Mouse (Mus musculus): ENCODE measurements around the gene Mink1. TPM values are rescaled to one million over a fixed set of nuclear protein-coding genes. Genes with fewer than 3 reads are reported as not detected.

Gene Mink1
- total and polyA plus RNA-seq, 3 experiments = 33.8 to 230 (median 57.3) TPM

DNA sequence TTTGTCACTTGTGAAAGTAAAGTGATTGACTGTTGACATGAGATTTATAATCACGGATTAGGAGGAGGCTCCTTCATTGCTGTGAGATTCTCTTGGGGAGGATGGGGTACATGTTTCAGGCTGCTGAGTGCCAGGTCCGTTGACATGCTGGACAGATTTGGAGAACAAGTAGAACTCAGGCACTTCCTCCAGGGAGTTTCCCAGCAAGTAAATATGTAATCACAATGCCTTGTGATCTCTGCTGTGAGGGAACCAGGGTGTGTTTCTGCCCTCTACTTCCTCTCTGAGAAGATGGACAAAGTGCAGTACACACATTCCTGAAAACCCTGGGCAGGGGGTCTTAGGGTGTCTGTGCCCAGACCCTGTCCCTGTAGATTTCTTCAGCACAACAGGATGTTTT lies 33.0 kb downstream of the Mink1 start:
- Histone ChIP-seq H3K9ac (ENCODE audit: control insufficient read depth, low read depth, low read length, poor library complexity, severe bottlenecking) (no peak overlapping the region), H3K27ac (ENCODE audit: control insufficient read depth, low read depth, low read length) (no peak overlapping the region; the same call in 1 of the 2 replicates), H3K27me3 (ENCODE audit: control insufficient read depth in 1 of 2, insufficient read depth in 2 of 2, low read length in 2 of 2) (no peaks in the 10 kb centered on the region), H3K79me2 (ENCODE audit: control insufficient read depth, insufficient read depth, low read length, poor library complexity) (peaks cover 4% of the 10 kb centered on the region), H3K9me3 (replicated peaks; ENCODE audit: insufficient read depth, low read length) (no peaks in the 10 kb centered on the region), H3K4me3 (ENCODE audit: control insufficient read depth in 1 of 2, insufficient read depth in 1 of 2, low read depth in 2 of 2, low read length in 2 of 2) (no peak overlapping the region), H3K4me1 (ENCODE audit: control insufficient read depth in 1 of 2, insufficient read depth in 2 of 2, low read length in 2 of 2) (peaks cover 15 to 30% of the 10 kb centered on the region in 2 experiments), H3K36me3 (ENCODE audit: control insufficient read depth in 1 of 2, insufficient read depth in 2 of 2, low read length in 2 of 2) (peaks cover 5 to 20% of the 10 kb centered on the region in 2 experiments)
- TF ChIP-seq NRF1 (IDR thresholded peaks at IDR 0.05; ENCODE audit: insufficient read depth, low read depth, low read length, poor library complexity, severe bottlenecking) (no peak), MAX (IDR thresholded peaks at IDR 0.05; ENCODE audit: low read length) (0 out of 2 replicates have a peak, but pooled peaks have one; percentile 1)
- peak; percentile 34 for DNase-seq (ENCODE audit: low read depth, low spot score)

DNA sequence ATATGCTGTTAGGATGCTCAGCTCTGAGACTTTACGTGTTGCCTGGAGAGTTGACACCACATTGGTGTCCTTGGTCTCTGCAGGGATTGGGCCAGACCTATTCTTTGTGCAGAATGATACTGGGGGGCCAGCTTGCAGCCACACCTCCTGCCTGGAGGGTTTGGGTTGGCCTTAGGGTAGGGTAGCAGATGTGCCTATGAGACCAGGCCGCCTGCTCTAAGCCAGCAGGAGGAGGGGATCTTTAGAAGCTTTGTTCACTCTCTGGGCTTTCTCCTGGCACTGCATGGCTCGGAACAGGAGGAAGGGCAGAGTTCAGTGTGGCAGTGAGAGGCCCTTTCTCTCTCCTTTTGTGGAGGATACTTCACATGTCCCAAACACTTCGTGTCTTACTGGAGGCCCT lies 33.4 kb downstream of the Mink1 start:
- peaks cover 15 to 30% of the 10 kb centered on the region in 2 experiments for H3K4me1 ChIP-seq (ENCODE audit: control insufficient read depth in 1 of 2, insufficient read depth in 2 of 2, low read length in 2 of 2)
- H3K27ac ChIP-seq (ENCODE audit: control insufficient read depth, low read depth, low read length) = peak overlapping the region; percentile 73; the same call in 1 of the 2 replicates
- H3K79me2 ChIP-seq (ENCODE audit: control insufficient read depth, insufficient read depth, low read length, poor library complexity) = peaks cover 4% of the 10 kb centered on the region
- H3K9ac ChIP-seq (ENCODE audit: control insufficient read depth, low read depth, low read length, poor library complexity, severe bottlenecking) = no peak overlapping the region
- no peaks in the 10 kb centered on the region for H3K27me3 ChIP-seq (ENCODE audit: control insufficient read depth in 1 of 2, insufficient read depth in 2 of 2, low read length in 2 of 2)
- no peak for DNase-seq (ENCODE audit: low read depth, low spot score)
- H3K4me3 ChIP-seq (ENCODE audit: control insufficient read depth in 1 of 2, insufficient read depth in 1 of 2, low read depth in 2 of 2, low read length in 2 of 2) = no peak overlapping the region
- H3K9me3 ChIP-seq (replicated peaks; ENCODE audit: insufficient read depth, low read length) = no peaks in the 10 kb centered on the region
- no peak for TF ChIP-seq POLR2A (IDR thresholded peaks at IDR 0.05; ENCODE audit: control insufficient read depth in 1 of 2, insufficient read depth in 1 of 2, low read depth in 1 of 2, low read length in 2 of 2, poor library complexity in 1 of 2)
- TF ChIP-seq RAD21 (IDR thresholded peaks at IDR 0.05; ENCODE audit: low read depth, low read length) = no peak
- TF ChIP-seq ZC3H11A (IDR thresholded peaks at IDR 0.05; ENCODE audit: low read depth, low read length) = no peak
- no peak for TF ChIP-seq BHLHE40 (IDR thresholded peaks at IDR 0.05; ENCODE audit: borderline replicate concordance, low read depth, low read length)
- no peak for TF ChIP-seq ELF1 (IDR thresholded peaks at IDR 0.05; ENCODE audit: low read depth, low read length)
- TF ChIP-seq MYB (IDR thresholded peaks at IDR 0.05; ENCODE audit: low read depth, low read length) = no peak
- TF ChIP-seq POLR2AphosphoS5 (IDR thresholded peaks at IDR 0.05; ENCODE audit: borderline replicate concordance, low read depth, low read length) = no peak
- no peak for TF ChIP-seq CHD1 (IDR thresholded peaks at IDR 0.05; ENCODE audit: low read depth, low read length)
- TF ChIP-seq GATA1 (IDR thresholded peaks at IDR 0.05; ENCODE audit: low read depth, low read length) = no peak
- TF ChIP-seq ZMIZ1 (IDR thresholded peaks at IDR 0.05; ENCODE audit: low read depth, low read length) = no peak
- TF ChIP-seq NRF1 (IDR thresholded peaks at IDR 0.05; ENCODE audit: insufficient read depth, low read depth, low read length, poor library complexity, severe bottlenecking) = no peak
- no peak for TF ChIP-seq MEF2A (IDR thresholded peaks at IDR 0.05; ENCODE audit: extremely low read depth, insufficient replicate concordance, low read depth, low read length, poor library complexity, severe bottlenecking)
- no peak for TF ChIP-seq MAX (IDR thresholded peaks at IDR 0.05; ENCODE audit: low read length)
- TF ChIP-seq POLR2AphosphoS2 (IDR thresholded peaks at IDR 0.05; ENCODE audit: low read length) = no peak
- TF ChIP-seq ZNF384 (IDR thresholded peaks at IDR 0.05; ENCODE audit: low read depth, low read length) = no peak
- no peak for TF ChIP-seq RCOR1 (IDR thresholded peaks at IDR 0.05; ENCODE audit: low read depth, low read length)
- TF ChIP-seq MAFK (IDR thresholded peaks at IDR 0.05; ENCODE audit: borderline replicate concordance, low read depth, low read length) = no peak
- TF ChIP-seq SIN3A (IDR thresholded peaks at IDR 0.05; ENCODE audit: low read length) = no peak
- no peak for TF ChIP-seq UBTF (IDR thresholded peaks at IDR 0.05; ENCODE audit: borderline replicate concordance, insufficient read depth, low read depth, low read length)
- peaks cover 5 to 20% of the 10 kb centered on the region in 2 experiments for H3K36me3 ChIP-seq (ENCODE audit: control insufficient read depth in 1 of 2, insufficient read depth in 2 of 2, low read length in 2 of 2)

Data from MEL (cell line).